Mouse (Mus musculus) fat pad, adult 2 months (tissue): ENCODE measurements at regions not wholly inside any gene's neighbourhood (a gene's known extent, or its start where the extent isn't known, plus 50 kb on each side); places are given as distances from the start of the nearest gene placed in this dataset.

Source experiments
- DNase-seq: peaks from one replicate; pipeline ENCODE4 v3.0.0-alpha.2; 2011; ENCODE audit warnings: low read depth, low spot score; ENCODE audit errors: extremely low read depth

- no peak for DNase-seq
Measured at GRCm38 (mm10) chr16:70091963-70092362, 221.8 kb upstream of the Gbe1 start.

GRCm38 (mm10) chr16:70093224-70093623, 220.5 kb upstream of the Gbe1 start:
- DNase-seq: no peak

- no peak for DNase-seq
Measured at GRCm38 (mm10) chr16:70095221-70095620, 218.5 kb upstream of the Gbe1 start.

- no peak for DNase-seq
Measured at GRCm38 (mm10) chr16:70103791-70104378, 209.9 kb upstream of the Gbe1 start.

- DNase-seq: peak; percentile 82
Measured at GRCm38 (mm10) chr16:70141466-70141865, 172.3 kb upstream of the Gbe1 start.

- no peak for DNase-seq
Measured at GRCm38 (mm10) chr16:70147673-70148359, 165.9 kb upstream of the Gbe1 start.

- no peak for DNase-seq
Measured at GRCm38 (mm10) chr16:70154587-70154986, 159.2 kb upstream of the Gbe1 start.

GRCm38 (mm10) chr16:70160539-70160938, 153.2 kb upstream of the Gbe1 start:
- DNase-seq: no peak

GRCm38 (mm10) chr16:70175140-70175539, 138.6 kb upstream of the Gbe1 start:
- DNase-seq: no peak

- DNase-seq: no peak
Measured at GRCm38 (mm10) chr16:70178975-70179374, 134.8 kb upstream of the Gbe1 start.

GRCm38 (mm10) chr16:70213861-70214597, 99.7 kb upstream of the Gbe1 start:
- no peak for DNase-seq

- no peak for DNase-seq
Measured at GRCm38 (mm10) chr16:70214800-70215199, 98.9 kb upstream of the Gbe1 start.

- no peak for DNase-seq
Measured at GRCm38 (mm10) chr16:70227601-70228226, 86.0 kb upstream of the Gbe1 start.

GRCm38 (mm10) chr16:70232706-70233105, 81.0 kb upstream of the Gbe1 start:
- DNase-seq: no peak

- DNase-seq: no peak
Measured at GRCm38 (mm10) chr16:70235189-70235588, 78.6 kb upstream of the Gbe1 start.

- DNase-seq: no peak
Measured at GRCm38 (mm10) chr16:70239432-70239941, 74.3 kb upstream of the Gbe1 start.

- DNase-seq: no peak
Measured at GRCm38 (mm10) chr16:70244205-70244756, 69.5 kb upstream of the Gbe1 start.

- no peak for DNase-seq
Measured at GRCm38 (mm10) chr16:70244963-70245362, 68.8 kb upstream of the Gbe1 start.

- DNase-seq: no peak
Measured at GRCm38 (mm10) chr16:70259364-70259763, 54.4 kb upstream of the Gbe1 start.

GRCm38 (mm10) chr16:70260151-70260550, 53.6 kb upstream of the Gbe1 start:
- no peak for DNase-seq
